42 mouse cellular contexts compared by ENCODE assay signal in genomic region chr1:30936488-30936887, GRCm38 (mm10). TPM values are rescaled to one million over a fixed set of nuclear protein-coding genes. Genes with fewer than 3 reads are reported as not detected.
"Had no signal": no experiment of that assay in that cellular context is flagged by ENCODE, and none has a peak within 500 bp of the region (broad histone marks: within the 10 kb centered on the region; RNA-seq: fewer than 3 reads in every experiment).

No protein-coding gene starts in this region.

- H3K27me3 ChIP-seq: heart, embryonic 13.5 days; heart, embryonic 15.5 days; hindbrain, embryonic 13.5 days; hindbrain, embryonic 15.5 days; kidney, embryonic 15.5 days; limb, embryonic 13.5 days; limb, embryonic 15.5 days; liver, embryonic 12.5 days had no signal

- H3K27ac ChIP-seq: heart, adult 2 months; heart, embryonic 13.5 days; heart, embryonic 15.5 days; hindbrain, embryonic 13.5 days; hindbrain, embryonic 15.5 days; hindbrain, postnatal 0 days; kidney, embryonic 15.5 days; kidney, postnatal 0 days; limb, embryonic 13.5 days; limb, embryonic 15.5 days; liver, embryonic 12.5 days; liver, embryonic 14.5 days had no signal

- DNase-seq: gastrocnemius, postnatal 14 days; gastrocnemius, postnatal 36 days; heart, adult 11 months; heart, adult 2 months; heart, postnatal 14 days; heart, postnatal 36 days; kidney, adult 11 months; kidney, adult 2 months; kidney, adult 9 months; kidney, postnatal 14 days; kidney, postnatal 36 days; layer of hippocampus, postnatal 36 days; left cerebral cortex, postnatal 4 days had no signal

- H3K4me1 ChIP-seq: heart, embryonic 15.5 days; hindbrain, embryonic 13.5 days; hindbrain, embryonic 15.5 days; kidney, embryonic 15.5 days; limb, embryonic 13.5 days; limb, embryonic 15.5 days; liver, embryonic 12.5 days had no signal

- ATAC-seq: hindbrain, postnatal 0 days; intestine, embryonic 16.5 days; liver, embryonic 12.5 days had no signal

- H3K4me3 ChIP-seq: heart, adult 2 months; heart, embryonic 13.5 days; heart, embryonic 15.5 days; hindbrain, embryonic 13.5 days; hindbrain, embryonic 15.5 days; kidney, embryonic 15.5 days; limb, embryonic 13.5 days; limb, embryonic 15.5 days; liver, embryonic 12.5 days had no signal

RNA-seq across cellular contexts. Expression of gene AC153137.1, which starts 41.3 kb away (rescaled TPM):
- total RNA-seq: gastrocnemius, adult 18-20 months; gastrocnemius, adult 8-10 months; gastrocnemius, postnatal 14 days; gastrocnemius, postnatal 36 days; heart, adult 2 months; heart, postnatal 14 days; heart, postnatal 36 days; hematopoietic stem cell, adult 5-6 weeks; hindbrain, postnatal 0 days; layer of hippocampus, adult 18-20 months; layer of hippocampus, postnatal 14 days; layer of hippocampus, postnatal 36 days; left cerebral cortex, adult 8-10 months; left cerebral cortex, postnatal 10 days; left cerebral cortex, postnatal 25 days; left cerebral cortex, postnatal 4 days; liver, adult 2 months had no signal
- polyA plus RNA-seq: gonadal fat pad, adult 2 months; heart, adult 2 months; heart, embryonic 11.5 days; heart, embryonic 13.5 days; heart, embryonic 15.5 days; heart, postnatal 0 days; hindbrain, embryonic 11.5 days; hindbrain, embryonic 13.5 days; hindbrain, embryonic 15.5 days; hindbrain, postnatal 0 days; intestine, embryonic 14.5 days; intestine, embryonic 16.5 days; kidney, adult 2 months; kidney, embryonic 15.5 days; kidney, postnatal 0 days; large intestine, adult 2 months; limb, embryonic 11.5 days; limb, embryonic 13.5 days; limb, embryonic 15.5 days; liver, adult 2 months; liver, embryonic 12.5 days; liver, embryonic 14.5 days; liver, embryonic 16.5 days had no signal
